Mouse (Mus musculus) Patski (cell line): ENCODE measurements at regions not wholly inside any gene's neighbourhood (a gene's known extent, or its start where the extent isn't known, plus 50 kb on each side); places are given as distances from the start of the nearest gene placed in this dataset.

Experiments
- ATAC-seq: fragments of 100-300 bp; one replicate; pipeline ENCODE4 v1.8.0; 2021
- CTCF ChIA-PET: fragments of 350-600 bp; sonication (Branson Sonifier 250); formaldehyde crosslinking; loops from one replicate; lab custom pipeline; 2022; ENCODE audit warnings: inconsistent platforms; lab: Charles Lee
- POLR2A ChIA-PET: fragments of 350-600 bp; sonication (Branson Sonifier 250); formaldehyde crosslinking; loops from one replicate; lab custom pipeline; 2022; ENCODE audit warnings: antibody characterized with exemption, inconsistent platforms; lab: Charles Lee
- DNase-seq: peaks from one replicate; pipeline ENCODE4 v3.0.0-alpha.2; 2011; ENCODE audit warnings: low read depth, low spot score
- H3K27me3 ChIP-seq: fragments of 371-371 bp; one replicate; pipeline ENCODE4 v1.5.1; 2021
- CTCF ChIP-seq: fragments of 100-300 bp; IDR thresholded peaks from one replicate; pipeline ENCODE4 v1.5.1; 2021
- in situ Hi-C: fragments of 300-500 bp; cut with MboI; formaldehyde crosslinking; loops from 3 replicates; pipeline ENCODE4 v1.11.1; 2018; ENCODE audit warnings: low pct_unique_long_range_greater_than_20kb, mixed read lengths

DNA sequence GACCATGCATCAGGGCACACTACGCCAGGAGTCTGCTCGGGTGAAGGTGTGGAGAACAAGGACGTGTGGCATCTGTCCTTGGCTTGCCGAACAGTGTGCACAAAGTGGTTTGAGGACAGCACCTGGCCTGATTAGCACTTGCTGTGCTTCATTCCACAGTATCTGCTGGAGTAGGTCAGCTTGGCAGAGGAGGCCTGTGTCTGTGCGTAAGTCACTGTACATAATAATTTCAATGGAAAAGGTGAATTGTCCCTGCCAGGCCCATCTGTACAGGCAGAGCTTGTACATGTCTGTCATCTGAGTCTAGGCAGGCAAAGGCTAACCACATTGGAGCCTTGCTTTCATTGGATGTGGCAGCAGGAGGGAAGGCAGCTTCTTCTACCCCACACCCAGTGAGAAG is 979.5 kb upstream of the Car8 start:
- no peak for ATAC-seq
- CTCF ChIA-PET, result no interaction called here
- no peak for DNase-seq
- H3K27me3 ChIP-seq, result peaks cover 4% of the 10 kb centered on the region
- no peak for TF ChIP-seq CTCF
- POLR2A ChIA-PET, result no interaction called here
- in situ Hi-C loops, result no loop called here

DNA sequence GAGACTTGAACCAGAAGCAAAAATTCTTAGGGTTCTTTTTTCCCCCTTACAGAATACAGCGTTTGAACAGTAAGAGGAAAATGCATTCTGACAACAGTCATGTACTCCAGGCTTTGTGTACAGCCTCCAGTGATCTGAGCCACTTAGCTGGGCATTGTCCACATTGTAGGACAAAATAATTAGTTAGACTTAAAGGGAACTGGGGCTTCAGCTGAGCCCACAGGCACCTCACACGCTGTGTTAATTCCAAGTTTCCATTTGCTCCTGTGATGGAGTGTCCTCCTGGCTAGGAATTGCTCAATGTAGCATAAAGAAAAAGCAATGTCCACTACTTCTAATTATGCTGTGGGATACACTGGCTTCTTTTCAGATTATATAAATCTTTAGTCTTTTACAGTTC is 969.8 kb upstream of the Car8 start:
- DNase-seq, result no peak
- ATAC-seq, result no peak
- CTCF ChIA-PET, result no interaction called here
- no peak for TF ChIP-seq CTCF
- H3K27me3 ChIP-seq, result no peaks in the 10 kb centered on the region
- POLR2A ChIA-PET, result no interaction called here
- in situ Hi-C loops, result no loop called here

DNA sequence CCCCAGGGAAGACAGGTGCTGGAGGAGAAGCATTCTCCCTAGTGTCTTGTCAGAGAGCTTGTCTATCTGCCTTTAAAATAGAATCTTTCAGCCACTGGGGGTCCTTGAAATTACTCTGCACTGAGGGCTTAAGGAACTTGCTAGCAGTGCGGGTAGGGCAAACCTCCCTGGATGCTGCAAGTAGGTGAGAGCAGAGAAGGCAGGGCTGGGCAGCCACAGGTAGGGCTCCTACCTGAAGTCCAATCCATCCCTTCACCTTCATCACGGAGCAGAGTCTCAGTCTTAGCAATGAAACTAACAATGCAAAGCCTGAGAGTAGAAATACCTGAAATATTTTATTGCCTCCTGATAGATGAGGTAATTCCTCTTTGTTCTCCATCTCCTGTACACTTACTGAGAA is 961.2 kb upstream of the Car8 start:
- in situ Hi-C loops, result no loop called here
- ATAC-seq, result no peak
- CTCF ChIA-PET, result no interaction called here

DNA sequence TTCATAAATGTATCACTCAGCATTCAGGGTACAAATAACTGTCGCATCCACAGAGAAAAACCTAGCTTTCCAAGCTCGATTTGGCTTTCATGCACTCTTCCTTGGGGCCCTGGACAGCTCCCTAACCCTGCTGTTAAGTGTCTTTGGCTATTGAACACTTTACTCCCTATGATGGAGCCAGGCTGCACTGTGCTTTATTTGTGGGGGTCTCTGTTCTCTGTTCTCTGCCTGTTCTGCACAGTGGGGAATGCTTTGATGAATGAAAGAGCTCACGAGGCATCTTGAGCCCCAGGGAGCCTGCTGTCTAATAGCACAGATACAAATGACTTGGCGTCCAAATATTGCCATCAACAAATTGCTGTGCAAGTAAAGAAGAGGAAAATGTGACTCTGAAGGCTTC is 957.6 kb upstream of the Car8 start:
- CTCF ChIA-PET, result no interaction called here
- TF ChIP-seq CTCF, result no peak
- no peaks in the 10 kb centered on the region for H3K27me3 ChIP-seq
- DNase-seq, result no peak
- POLR2A ChIA-PET, result no interaction called here
- in situ Hi-C loops, result no loop called here
- no peak for ATAC-seq

More for the DNA sequence above, 961.2 kb upstream of the Car8 start:
- no peaks in the 10 kb centered on the region for H3K27me3 ChIP-seq
- DNase-seq, result no peak
- TF ChIP-seq CTCF, result no peak
- POLR2A ChIA-PET, result no interaction called here

DNA sequence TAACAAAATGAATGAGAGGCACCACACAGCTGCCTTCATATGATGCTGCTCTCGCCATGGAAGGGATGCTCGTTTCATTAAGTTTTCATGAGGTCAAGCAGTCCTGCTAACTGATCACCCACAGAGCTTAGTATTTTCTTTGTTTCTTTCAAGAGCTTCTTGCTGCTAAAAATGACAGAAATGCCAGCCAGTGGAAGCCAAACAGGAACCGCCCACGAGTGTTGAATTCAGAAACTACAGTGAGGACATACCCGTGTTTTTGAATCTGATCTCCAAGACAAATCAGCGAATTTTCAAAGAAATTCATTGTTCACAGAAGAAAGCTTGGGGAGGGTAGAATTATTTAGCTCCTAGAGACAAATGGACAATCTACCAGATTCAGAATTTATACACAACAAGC is 954.3 kb upstream of the Car8 start:
- H3K27me3 ChIP-seq, result no peaks in the 10 kb centered on the region
- ChIA-PET CTCF (interaction anchor here (1.4 kb wide), 1 partner anchor 23 kb away, joined by 3 read pairs; no protein-coding TSS in a partner anchor), POLR2A (no interaction called here)
- no peak for DNase-seq
- ATAC-seq, result no peak
- TF ChIP-seq CTCF, result no peak
- in situ Hi-C loops, result no loop called here

DNA sequence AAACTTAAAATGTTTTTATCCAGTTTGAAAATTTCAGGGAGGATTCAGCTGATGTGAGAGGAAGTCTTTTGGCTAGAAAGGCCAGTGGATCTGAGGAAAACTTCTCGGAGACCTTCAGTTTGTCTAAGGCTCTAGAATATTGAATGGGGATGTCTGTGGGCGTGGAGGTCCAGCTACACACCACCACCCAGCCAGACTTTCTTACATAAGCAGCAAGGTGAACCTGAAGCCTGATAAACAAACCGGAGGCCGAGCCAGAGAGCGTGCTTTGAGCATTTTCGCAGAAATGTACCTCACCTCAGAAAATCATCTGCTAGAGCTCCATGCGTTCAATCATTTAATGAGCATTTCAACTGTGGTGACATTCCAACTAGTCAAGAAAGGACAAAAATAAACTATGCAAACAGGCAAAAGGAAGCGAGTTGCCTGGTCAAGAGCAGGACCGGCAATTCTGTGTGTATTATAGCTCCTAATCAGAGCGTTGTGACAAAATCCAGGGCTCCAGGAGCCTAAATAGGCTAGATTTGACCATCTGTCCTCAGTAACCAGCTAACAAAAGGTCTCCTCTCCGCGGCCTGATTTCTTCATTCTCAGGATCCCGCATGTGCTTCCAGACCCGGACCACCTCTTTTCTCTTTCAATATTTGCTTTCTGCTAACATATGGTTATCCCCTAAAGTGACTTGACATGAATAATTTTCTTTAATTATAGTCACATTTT is 946.5 kb upstream of the Car8 start:
- ATAC-seq (no peak), DNase-seq (no peak)
- in situ Hi-C loops, result no loop called here
- ChIA-PET POLR2A (no interaction called here), CTCF (no interaction called here)
- no peak for TF ChIP-seq CTCF
- H3K27me3 ChIP-seq, result peaks cover 3% of the 10 kb centered on the region

DNA sequence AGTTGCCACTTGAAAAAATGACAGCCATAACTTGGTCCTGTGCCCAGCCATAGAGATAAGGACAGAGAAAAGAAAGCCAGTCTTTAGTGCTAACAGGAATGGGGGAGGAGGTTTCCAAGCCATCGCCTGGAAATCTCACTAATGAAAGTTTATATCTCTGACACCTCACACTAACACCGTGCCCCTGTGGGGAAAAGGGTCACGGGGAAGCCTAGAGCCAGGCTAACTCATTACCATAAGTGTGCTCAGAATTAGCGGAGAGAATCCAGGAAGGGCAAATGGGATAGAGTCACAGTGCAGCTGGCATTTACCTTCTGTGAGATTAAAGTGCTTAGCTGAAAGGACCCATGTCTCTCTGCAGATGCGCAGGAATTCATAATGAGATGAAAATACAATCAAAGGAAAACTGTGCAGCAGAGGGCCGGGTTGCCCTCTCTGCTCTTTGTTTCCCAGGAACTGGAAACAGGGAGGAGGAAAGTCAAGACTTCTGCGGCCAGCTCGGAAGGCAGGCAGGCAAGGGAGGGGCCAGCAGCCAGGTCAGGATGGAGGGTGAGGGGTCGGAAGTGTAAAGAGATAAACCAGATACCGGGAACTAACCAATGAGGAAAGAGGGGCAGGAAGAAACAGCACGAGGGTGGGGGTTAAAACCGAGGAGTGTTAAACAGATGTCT is 945.7 kb upstream of the Car8 start:
- DNase-seq, result no peak
- peaks cover 3% of the 10 kb centered on the region for H3K27me3 ChIP-seq
- no peak for TF ChIP-seq CTCF
- POLR2A ChIA-PET, result no interaction called here
- CTCF ChIA-PET, result interaction anchor here (0.8 kb wide), 1 partner anchor 36 kb away, joined by 3 read pairs; no protein-coding TSS in a partner anchor
- in situ Hi-C loops, result no loop called here
- ATAC-seq, result no peak

DNA sequence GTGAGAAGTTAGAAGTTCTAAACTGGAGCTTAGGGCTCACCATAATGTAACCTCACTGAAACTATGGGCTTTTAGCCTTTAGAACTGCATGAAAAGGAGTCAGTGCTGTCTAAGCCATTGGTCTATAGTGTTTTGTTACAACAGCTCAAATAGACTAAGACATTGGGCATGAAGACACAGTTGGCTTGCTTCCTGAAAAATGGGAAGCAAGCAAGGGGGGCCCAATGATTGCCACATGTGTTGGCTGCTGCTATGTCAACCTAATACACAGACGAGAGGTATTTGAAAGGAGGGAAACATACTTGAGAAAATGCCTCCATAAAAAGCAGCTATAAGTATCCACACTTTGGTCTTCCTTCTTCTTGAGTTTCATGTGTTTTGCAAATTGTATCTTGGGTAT is 935.5 kb upstream of the Car8 start:
- in situ Hi-C loops, result no loop called here
- no peak for DNase-seq
- no peak for TF ChIP-seq CTCF
- ChIA-PET POLR2A (no interaction called here), CTCF (no interaction called here)
- ATAC-seq, result no peak
- peaks cover 2% of the 10 kb centered on the region for H3K27me3 ChIP-seq

DNA sequence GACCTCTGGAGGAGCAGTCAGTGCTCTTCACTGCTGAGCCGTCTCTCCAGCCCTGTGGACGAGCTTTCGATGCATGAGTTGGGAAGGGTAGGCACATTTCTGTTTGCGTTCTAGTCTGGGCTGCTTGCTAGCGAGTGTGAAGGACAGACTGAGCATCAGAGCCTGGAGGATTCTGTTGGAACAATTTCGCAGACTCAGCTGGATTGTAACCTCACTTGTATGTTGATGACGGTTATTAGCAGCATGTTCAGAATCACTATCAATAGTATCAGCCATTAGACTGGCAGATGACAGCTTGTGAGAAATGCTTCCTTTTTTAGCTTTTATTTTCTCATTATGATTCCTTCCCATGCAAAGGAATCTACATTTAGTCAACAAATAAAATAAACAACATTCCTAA is 923.5 kb upstream of the Car8 start:
- H3K27me3 ChIP-seq, result no peaks in the 10 kb centered on the region
- no peak for TF ChIP-seq CTCF
- no peak for DNase-seq
- in situ Hi-C loops, result no loop called here
- CTCF ChIA-PET, result no interaction called here
- no peak for ATAC-seq
- POLR2A ChIA-PET, result no interaction called here

DNA sequence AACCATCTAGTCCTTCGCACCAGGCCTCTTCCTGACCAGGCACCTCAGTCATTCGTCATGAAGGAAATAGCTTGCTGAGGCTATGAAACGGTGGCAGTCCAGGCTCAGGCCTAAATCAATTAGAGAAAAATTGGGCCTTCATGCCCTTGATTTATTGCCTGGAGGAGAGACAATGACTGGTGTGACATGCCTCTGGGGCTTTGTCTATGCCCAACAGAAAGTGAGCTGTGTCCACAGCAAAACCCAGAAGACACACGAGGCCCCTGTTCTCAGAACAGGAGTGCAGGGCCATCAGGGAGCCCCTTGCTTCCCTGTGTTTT is 922.9 kb upstream of the Car8 start:
- no peaks in the 10 kb centered on the region for H3K27me3 ChIP-seq
- POLR2A ChIA-PET, result no interaction called here
- in situ Hi-C loops, result no loop called here
- DNase-seq (no peak), ATAC-seq (no peak)
- no peak for TF ChIP-seq CTCF
- CTCF ChIA-PET, result no interaction called here

DNA sequence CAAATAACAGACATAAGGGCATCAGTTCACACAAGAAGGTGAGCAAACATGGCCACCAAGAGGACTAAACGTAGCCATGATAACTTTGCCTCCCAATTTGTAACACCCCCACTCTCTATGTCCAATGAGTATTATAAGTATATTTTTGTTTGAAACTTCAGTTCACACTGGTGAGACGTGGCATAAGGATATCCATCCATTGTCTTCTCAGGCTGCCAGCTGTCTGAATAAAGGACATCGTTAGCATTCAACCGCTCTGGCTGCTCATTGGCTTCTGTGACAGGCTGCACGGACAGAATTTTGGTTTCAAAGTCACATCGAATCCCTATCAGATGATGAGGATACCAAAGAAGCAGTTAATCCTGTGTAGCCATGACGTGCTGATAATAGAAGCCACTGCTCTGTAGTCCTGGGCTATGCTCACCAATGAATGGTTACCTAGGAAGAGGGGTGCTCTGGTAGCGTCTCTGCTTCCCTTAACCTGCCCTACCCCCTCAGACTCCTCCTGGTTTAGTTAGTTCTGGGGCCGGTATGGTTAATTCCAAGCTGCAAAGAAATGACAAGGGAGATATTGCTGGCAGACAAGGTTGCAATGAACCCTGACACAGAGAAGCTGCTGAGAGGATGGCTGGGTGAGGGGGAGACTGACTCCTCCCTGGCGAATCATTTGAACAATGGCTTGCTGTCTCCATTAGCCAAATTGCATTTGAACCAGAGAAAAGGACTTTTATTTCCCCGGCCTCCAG is 922.4 kb upstream of the Car8 start:
- no peaks in the 10 kb centered on the region for H3K27me3 ChIP-seq
- no peak for TF ChIP-seq CTCF
- in situ Hi-C loops, result no loop called here
- DNase-seq (no peak), ATAC-seq (no peak)
- ChIA-PET POLR2A (no interaction called here), CTCF (no interaction called here)
